Mouse (Mus musculus) spleen, postnatal 36 days (tissue): Measurements from ENCODE around the gene Prss22.
"Not testable (repeated sequence)": the region's sequence is repeated elsewhere in the genome, so short reads cannot be mapped to it uniquely, and the experiment has no call there.

Source experiments
- DNase-seq, 2 experiments: peaks; one replicate each; pipeline ENCODE4 v3.0.0; 2022; ENCODE audit warnings: low spot score in 2 of 2, mixed read lengths in 1 of 2

Gene Prss22

GRCm38 (mm10) chr17:23995421-23995820 is 2.5 kb downstream of the Prss22 start:
- DNase-seq = no peak

GRCm38 (mm10) chr17:23994667-23995066 is 3.2 kb downstream of the Prss22 start:
- DNase-seq = no peak

GRCm38 (mm10) chr17:23993559-23994428 is 4.1 kb downstream of the Prss22 start:
- peak; percentile 78 to 86 for DNase-seq

GRCm38 (mm10) chr17:23992789-23993553 is 4.9 kb downstream of the Prss22 start:
- DNase-seq = no peak

- no peak for DNase-seq
Observed at GRCm38 (mm10) chr17:23989802-23990201, 8.1 kb downstream of the Prss22 start.

- no peak for DNase-seq
Observed at GRCm38 (mm10) chr17:23984989-23985388, 12.9 kb downstream of the Prss22 start.

- DNase-seq = no peak
Observed at GRCm38 (mm10) chr17:23982912-23983311, 15.0 kb downstream of the Prss22 start.

GRCm38 (mm10) chr17:23980297-23980909 is 17.5 kb downstream of the Prss22 start, which contains the start of gene Prss30:
Gene Prss30, minus strand, starts transcription at chr17:23980566.
- peak in 1 of 2 experiments; percentile 39 for DNase-seq

- DNase-seq = no peak
Observed at GRCm38 (mm10) chr17:23979471-23979870, 18.4 kb downstream of the Prss22 start.

- no peak for DNase-seq
Observed at GRCm38 (mm10) chr17:23976665-23977064, 21.2 kb downstream of the Prss22 start.

- DNase-seq = no peak
Observed at GRCm38 (mm10) chr17:23971315-23971714, 26.6 kb downstream of the Prss22 start.

- DNase-seq = peak; percentile 41 to 60
Observed at GRCm38 (mm10) chr17:23969231-23969630, 28.7 kb downstream of the Prss22 start.

- DNase-seq = no peak
Observed at GRCm38 (mm10) chr17:23968780-23969179, 29.1 kb downstream of the Prss22 start.

GRCm38 (mm10) chr17:23966658-23967401 is 31.1 kb downstream of the Prss22 start:
- DNase-seq = peak; percentile 41 to 43

- DNase-seq = no peak
Observed at GRCm38 (mm10) chr17:23965805-23966425, 32.0 kb downstream of the Prss22 start.

- DNase-seq = no peak
Observed at GRCm38 (mm10) chr17:23961573-23962122, 36.3 kb downstream of the Prss22 start.

- peak; percentile 61 to 65 for DNase-seq
Observed at GRCm38 (mm10) chr17:23960084-23960738, 37.7 kb downstream of the Prss22 start.

GRCm38 (mm10) chr17:23955174-23955573 is 42.7 kb downstream of the Prss22 start, which contains the start of gene Sbpl:
Gene Sbpl, minus strand, starts transcription at chr17:23955274.
- DNase-seq = no peak

GRCm38 (mm10) chr17:23950828-23951227 is 47.1 kb downstream of the Prss22 start:
- DNase-seq = not testable (repeated sequence)

- DNase-seq = no peak
Observed at GRCm38 (mm10) chr17:23949068-23949467, 48.8 kb downstream of the Prss22 start.
